Mouse (Mus musculus) urinary bladder, postnatal 0 days (tissue): ENCODE data around the gene Olfr761. TPM values are rescaled to one million over a fixed set of nuclear protein-coding genes. Genes with fewer than 3 reads are reported as not detected.

Experiments used
- polyA plus RNA-seq: library from polyadenylated mRNA; unstranded; fragments of >200 nt; fragmentation: Nextera tagmentation; extraction: Ambion mirVana; gene quantifications from 2 replicates; pipeline ENCODE4 v1.2.1, GENCODE M21; 2015

The Olfr761 gene
- polyA plus RNA-seq = not detected in 2 replicates

GRCm38 (mm10) chr17:37952979-37953378, at the start of gene Olfr761:
Olfr761 (minus strand) TSS chr17:37953079.

GRCm38 (mm10) chr17:37920248-37920647, 32.6 kb downstream of the Olfr761 start, which contains the start of gene Olfr128:
Olfr128 (plus strand) TSS chr17:37920548.

Other genes starting within 250 kb of the Olfr761 start
- not detected in 2 replicates for gene Olfr120, start 231.3 kb downstream of the Olfr761 start, polyA plus RNA-seq
- not detected in 2 replicates for gene Olfr121, start 204.2 kb downstream of the Olfr761 start, polyA plus RNA-seq
- not detected in 2 replicates for gene Olfr122, start 184.5 kb downstream of the Olfr761 start, polyA plus RNA-seq
- not detected in 2 replicates for gene Olfr123, start 159.6 kb downstream of the Olfr761 start, polyA plus RNA-seq
- gene Olfr124, start 153.2 kb downstream of the Olfr761 start, polyA plus RNA-seq = not detected in 2 replicates
- not detected in 2 replicates for gene Olfr125, start 120.1 kb downstream of the Olfr761 start, polyA plus RNA-seq
- not detected in 2 replicates for gene Olfr126, start 105.6 kb downstream of the Olfr761 start, polyA plus RNA-seq
- not detected in 2 replicates for gene Olfr127, start 52.6 kb downstream of the Olfr761 start, polyA plus RNA-seq
- not detected in 2 replicates for gene Olfr128, start 32.5 kb downstream of the Olfr761 start, polyA plus RNA-seq
- not detected in 2 replicates for gene Olfr129, start 107.0 kb upstream of the Olfr761 start, polyA plus RNA-seq
- gene Olfr130, start 110.8 kb upstream of the Olfr761 start, polyA plus RNA-seq = not detected in 2 replicates
- not detected in 2 replicates for gene Olfr131, start 135.6 kb upstream of the Olfr761 start, polyA plus RNA-seq
- not detected in 2 replicates for gene Olfr132, start 181.4 kb upstream of the Olfr761 start, polyA plus RNA-seq
- not detected in 2 replicates for gene Olfr133, start 192.2 kb upstream of the Olfr761 start, polyA plus RNA-seq
- not detected in 2 replicates for gene Olfr134, start 218.3 kb upstream of the Olfr761 start, polyA plus RNA-seq